Mouse (Mus musculus) lung, adult 2 months (tissue): ENCODE measurements around the gene Wfdc11.
"Not testable (repeated sequence)": the region's sequence is repeated elsewhere in the genome, so short reads cannot be mapped to it uniquely, and the experiment has no call there.

Experiments
- CTCF ChIP-seq: fragments of 200-500 bp; IDR thresholded peaks from 2 replicates; pipeline ENCODE4 v1.5.1; 2011; ENCODE audit warnings: mild to moderate bottlenecking, low read length, control low read depth; ENCODE audit not compliant: insufficient read depth
- POLR2A ChIP-seq: fragments of 200-500 bp; IDR thresholded peaks from 2 replicates; pipeline ENCODE4 v1.6.1; 2011; ENCODE audit warnings: low read depth, mild to moderate bottlenecking, control low read depth, low read length, borderline replicate concordance; ENCODE audit errors: extremely low read depth

DNA sequence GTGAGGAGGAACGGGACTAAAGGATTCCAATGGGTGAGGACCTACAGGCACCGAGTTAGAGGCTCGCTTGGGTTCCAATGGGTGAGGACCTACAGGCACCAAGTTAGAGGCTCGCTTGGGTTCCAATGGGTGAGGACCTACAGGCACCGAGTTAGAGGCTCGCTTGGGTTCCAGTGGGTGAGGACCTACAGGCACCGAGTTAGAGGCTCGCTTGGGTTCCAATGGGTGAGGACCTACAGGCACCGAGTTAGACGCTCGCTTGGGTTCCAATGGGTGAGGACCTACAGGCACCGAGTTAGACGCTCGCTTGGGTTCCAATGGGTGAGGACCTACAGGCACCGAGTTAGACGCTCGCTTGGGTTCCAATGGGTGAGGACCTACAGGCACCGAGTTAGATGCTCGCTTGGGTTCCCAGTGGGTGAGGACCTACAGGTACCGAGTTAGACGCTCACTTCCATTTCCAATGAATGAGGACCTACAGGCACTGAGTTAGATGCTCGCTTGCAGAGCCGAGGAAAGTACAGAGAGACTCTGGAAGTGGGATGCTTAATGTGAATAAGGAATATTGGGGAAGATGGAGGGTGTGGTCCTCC lies 42.4 kb upstream of the Wfdc11 start:
- TF ChIP-seq POLR2A, CTCF: not testable (repeated sequence)
